Mouse (Mus musculus) kidney, adult 2 months (tissue): ENCODE measurements around the gene Aqp11.

Experiments
- CTCF ChIP-seq: fragments of 200-500 bp; conservative IDR thresholded peaks from 2 replicates; pipeline ENCODE4 v1.5.1; 2011; ENCODE audit warnings: low read depth, mild to moderate bottlenecking, control low read depth, low read length, moderate library complexity, mixed read lengths; ENCODE audit not compliant: insufficient read depth, insufficient read length
- POLR2A ChIP-seq: fragments of 200-500 bp; IDR thresholded peaks from one replicate; pipeline ENCODE4 v1.6.1; 2011; ENCODE audit warnings: low read depth, low read length, control low read depth

GRCm38 (mm10) chr7:97749207-97750190 is 11.4 kb upstream of the Aqp11 start:
- TF ChIP-seq POLR2A, result no peak
- TF ChIP-seq CTCF, result no peak
